Mouse (Mus musculus) erythroblast, embryonic 14.5 days (primary cell): ENCODE results near the gene Ctnnd2. TPM values are rescaled to one million over a fixed set of nuclear protein-coding genes. Genes with fewer than 3 reads are reported as not detected.

Source experiments
- H3K27me3 ChIP-seq: 2 replicates; pipeline ENCODE4 v1.6.1; 2012; ENCODE audit warnings: inconsistent platforms; ENCODE audit not compliant: control insufficient read depth
- H3K36me3 ChIP-seq: 2 replicates; pipeline ENCODE4 v1.6.1; 2012; ENCODE audit warnings: mild to moderate bottlenecking, inconsistent platforms; ENCODE audit not compliant: control insufficient read depth
- H3K4me1 ChIP-seq: 2 replicates; pipeline ENCODE4 v1.6.1; 2012; ENCODE audit warnings: inconsistent platforms; ENCODE audit not compliant: control insufficient read depth
- H3K4me3 ChIP-seq: replicated peaks from 2 replicates; pipeline ENCODE3; 2012; ENCODE audit warnings: moderate library complexity, mild to moderate bottlenecking, inconsistent platforms
- H3K9me3 ChIP-seq: 2 replicates; pipeline ENCODE4 v1.6.1; 2012; ENCODE audit warnings: low read length, inconsistent platforms, mixed read lengths; ENCODE audit not compliant: control insufficient read depth
- GATA1 ChIP-seq: IDR thresholded peaks from 2 replicates; pipeline ENCODE4 v1.6.1; 2012; ENCODE audit warnings: low read length, inconsistent platforms, mixed read lengths
- TAL1 ChIP-seq: IDR thresholded peaks from 3 replicates; pipeline ENCODE4 v1.6.1; 2012; ENCODE audit warnings: low read length, inconsistent platforms, mixed read lengths
- polyA plus RNA-seq: library from polyadenylated mRNA; stranded (reverse); fragments of >175 nt; gene quantifications from 2 replicates; pipeline ENCODE4 v1.2.3, GENCODE M21; 2012

Gene Ctnnd2
- polyA plus RNA-seq, 1 experiment, result not detected

GRCm38 (mm10) chr15:30460341-30461125 lies 288.1 kb downstream of the Ctnnd2 start:
- Histone ChIP-seq H3K36me3 (no peaks in the 10 kb centered on the region), H3K4me1 (no peaks in the 10 kb centered on the region), H3K27me3 (no peaks in the 10 kb centered on the region), H3K4me3 (no peak overlapping the region), H3K9me3 (no peaks in the 10 kb centered on the region; the same call in 1 of the 2 replicates)
- TF ChIP-seq TAL1 (no peak), GATA1 (no peak)

GRCm38 (mm10) chr15:30462804-30463423 lies 290.5 kb downstream of the Ctnnd2 start:
- Histone ChIP-seq H3K4me3 (no peak overlapping the region), H3K27me3 (no peaks in the 10 kb centered on the region), H3K4me1 (no peaks in the 10 kb centered on the region), H3K9me3 (no peaks in the 10 kb centered on the region; the same call in 1 of the 2 replicates), H3K36me3 (no peaks in the 10 kb centered on the region)
- TF ChIP-seq GATA1, result no peak
- TF ChIP-seq TAL1, result no peak

GRCm38 (mm10) chr15:30463471-30464047 lies 291.2 kb downstream of the Ctnnd2 start:
- Histone ChIP-seq H3K36me3 (no peaks in the 10 kb centered on the region), H3K4me1 (no peaks in the 10 kb centered on the region), H3K9me3 (no peaks in the 10 kb centered on the region; the same call in 1 of the 2 replicates), H3K27me3 (no peaks in the 10 kb centered on the region), H3K4me3 (no peak overlapping the region)
- TF ChIP-seq GATA1, result no peak
- TF ChIP-seq TAL1, result no peak

GRCm38 (mm10) chr15:30466950-30467543 lies 294.7 kb downstream of the Ctnnd2 start:
- Histone ChIP-seq H3K4me1 (no peaks in the 10 kb centered on the region), H3K27me3 (no peaks in the 10 kb centered on the region), H3K4me3 (no peak overlapping the region), H3K9me3 (no peaks in the 10 kb centered on the region; the same call in 1 of the 2 replicates), H3K36me3 (no peaks in the 10 kb centered on the region)
- TF ChIP-seq TAL1 (no peak), GATA1 (no peak)

GRCm38 (mm10) chr15:30468773-30469172 lies 296.4 kb downstream of the Ctnnd2 start:
- no peaks in the 10 kb centered on the region for H3K27me3 ChIP-seq
- no peaks in the 10 kb centered on the region; the same call in 1 of the 2 replicates for H3K9me3 ChIP-seq
- no peaks in the 10 kb centered on the region for H3K4me1 ChIP-seq
- TF ChIP-seq GATA1, result no peak
- no peak for TF ChIP-seq TAL1
- no peaks in the 10 kb centered on the region for H3K36me3 ChIP-seq
- no peak overlapping the region for H3K4me3 ChIP-seq

- Histone ChIP-seq H3K27me3 (no peaks in the 10 kb centered on the region), H3K4me3 (no peak overlapping the region), H3K4me1 (no peaks in the 10 kb centered on the region), H3K36me3 (no peaks in the 10 kb centered on the region), H3K9me3 (no peaks in the 10 kb centered on the region; the same call in 1 of the 2 replicates)
- TF ChIP-seq GATA1 (no peak), TAL1 (no peak)
Measured at GRCm38 (mm10) chr15:30471280-30471966, 299.0 kb downstream of the Ctnnd2 start.

- Histone ChIP-seq H3K36me3 (no peaks in the 10 kb centered on the region), H3K4me1 (no peaks in the 10 kb centered on the region), H3K27me3 (no peaks in the 10 kb centered on the region), H3K4me3 (no peak overlapping the region), H3K9me3 (peaks cover 2% of the 10 kb centered on the region; the same call in 1 of the 2 replicates)
- TF ChIP-seq GATA1 (no peak), TAL1 (no peak)
Measured at GRCm38 (mm10) chr15:30480676-30481075, 308.3 kb downstream of the Ctnnd2 start.

- Histone ChIP-seq H3K9me3 (peaks cover 2% of the 10 kb centered on the region; the same call in 1 of the 2 replicates), H3K4me1 (no peaks in the 10 kb centered on the region), H3K27me3 (no peaks in the 10 kb centered on the region), H3K4me3 (no peak overlapping the region), H3K36me3 (no peaks in the 10 kb centered on the region)
- TF ChIP-seq GATA1 (no peak), TAL1 (no peak)
Measured at GRCm38 (mm10) chr15:30506476-30506875, 334.1 kb downstream of the Ctnnd2 start.

- Histone ChIP-seq H3K27me3 (no peaks in the 10 kb centered on the region), H3K9me3 (no peaks in the 10 kb centered on the region), H3K4me3 (no peak overlapping the region), H3K36me3 (no peaks in the 10 kb centered on the region), H3K4me1 (no peaks in the 10 kb centered on the region)
- no peak for TF ChIP-seq GATA1
- no peak for TF ChIP-seq TAL1
Measured at GRCm38 (mm10) chr15:30512467-30512866, 340.1 kb downstream of the Ctnnd2 start.
